Mouse (Mus musculus) kidney, embryonic 14.5 days (tissue): ENCODE results near the gene Etnk1. TPM values are rescaled to one million over a fixed set of nuclear protein-coding genes. Genes with fewer than 3 reads are reported as not detected.
A peak's percentile ranks its signal among the peaks of the same experiment; 100 is the strongest.

Source experiments
- ATAC-seq: fragments of 200-750 bp; cut with Nextera tagmentation; 2 replicates; pipeline ENCODE4 v1.8.0; 2017; ENCODE audit warnings: moderate number of reproducible peaks, mild to moderate bottlenecking, moderate TSS enrichment, moderate library complexity; ENCODE audit not compliant: low FRiP score, low TSS enrichment
- H3K27ac ChIP-seq: fragments of 300-500 bp; sonication (generic); 2 replicates; pipeline ENCODE4 v1.5.1; 2014; ENCODE audit warnings: low read depth, mild to moderate bottlenecking, low read length, moderate library complexity, mixed read lengths
- H3K27me3 ChIP-seq: fragments of 300-500 bp; sonication (generic); 2 replicates; pipeline ENCODE4 v1.6.1; 2014; ENCODE audit warnings: mild to moderate bottlenecking, low read length; ENCODE audit not compliant: control insufficient read depth, insufficient read depth
- H3K36me3 ChIP-seq: fragments of 300-500 bp; sonication (generic); 2 replicates; pipeline ENCODE4 v1.6.1; 2014; ENCODE audit warnings: low read length, mixed read lengths; ENCODE audit not compliant: control insufficient read depth, insufficient read depth
- H3K4me1 ChIP-seq: fragments of 300-500 bp; sonication (generic); 2 replicates; pipeline ENCODE4 v1.6.1; 2014; ENCODE audit warnings: low read length, mixed read lengths; ENCODE audit not compliant: control insufficient read depth, insufficient read depth
- H3K4me2 ChIP-seq: fragments of 300-500 bp; sonication (generic); replicated peaks from 2 replicates; pipeline ENCODE4 v1.6.1; 2014; ENCODE audit warnings: low read depth, mild to moderate bottlenecking, low read length
- H3K4me3 ChIP-seq: fragments of 300-500 bp; sonication (generic); 2 replicates; pipeline ENCODE4 v1.5.1; 2014; ENCODE audit warnings: mild to moderate bottlenecking, low read length
- H3K9ac ChIP-seq: fragments of 300-500 bp; sonication (generic); 2 replicates; pipeline ENCODE4 v1.6.1; 2014; ENCODE audit warnings: low read depth, mild to moderate bottlenecking, low read length, moderate library complexity
- H3K9me3 ChIP-seq: fragments of 300-500 bp; sonication (generic); 2 replicates; pipeline ENCODE4 v1.6.1; 2016; ENCODE audit warnings: low read length; ENCODE audit not compliant: control insufficient read depth
- WGBS: fragments of 180-500 bp; shearing (Covaris S2); extraction: QIAGEN DNeasy Blood & Tissue Kit; methylation state at CpG from one replicate; pipeline ENCODE4 v1.1.7; 2014; 5-methylcytosine and 5-hydroxymethylcytosine counted together
- polyA plus RNA-seq: library from polyadenylated mRNA; unstranded; fragments of >200 nt; fragmentation: Nextera tagmentation; extraction: Ambion mirVana; gene quantifications from 2 replicates; pipeline ENCODE4 v1.2.1, GENCODE M21; 2014

The Etnk1 gene
- polyA plus RNA-seq, 1 experiment from 2014 or later = 33.1 TPM

- H3K36me3 ChIP-seq = peaks cover 32% of the 10 kb centered on the region; the same call in 1 of the 2 replicates
- peak; percentile 72; the same call in 1 of the 2 replicates for ATAC-seq
- H3K4me3 ChIP-seq = no peak overlapping the region
These were observed 23.9 kb downstream of the Etnk1 start for GRCm38 (mm10) chr6:143190838-143191476.

GRCm38 (mm10) chr6:143191477-143192098, 24.6 kb downstream of the Etnk1 start:
- no peaks in the 10 kb centered on the region for H3K9me3 ChIP-seq
- H3K27me3 ChIP-seq = no peaks in the 10 kb centered on the region
- 79% methylated on average over 9 of the region's 9 CpGs for WGBS
- H3K4me3 ChIP-seq = no peak overlapping the region
- no peak overlapping the region for H3K4me2 ChIP-seq
- no peak overlapping the region for H3K9ac ChIP-seq
- H3K27ac ChIP-seq = no peak overlapping the region
- ATAC-seq = no peak
- H3K36me3 ChIP-seq = peaks cover 36% of the 10 kb centered on the region
- H3K4me1 ChIP-seq = no peaks in the 10 kb centered on the region

More at GRCm38 (mm10) chr6:143190838-143191476, 23.9 kb downstream of the Etnk1 start:
- 60% methylated on average over 7 of the region's 7 CpGs for WGBS
- H3K4me2 ChIP-seq = no peak overlapping the region
- no peak overlapping the region for H3K27ac ChIP-seq
- H3K9ac ChIP-seq = no peak overlapping the region
- no peaks in the 10 kb centered on the region for H3K27me3 ChIP-seq
- no peaks in the 10 kb centered on the region for H3K4me1 ChIP-seq
- no peaks in the 10 kb centered on the region for H3K9me3 ChIP-seq

GRCm38 (mm10) chr6:143192709-143193108, 25.7 kb downstream of the Etnk1 start:
- no peak overlapping the region for H3K27ac ChIP-seq
- no peak overlapping the region for H3K9ac ChIP-seq
- no peak overlapping the region for H3K4me2 ChIP-seq
- no peaks in the 10 kb centered on the region for H3K9me3 ChIP-seq
- H3K36me3 ChIP-seq = peaks cover 42% of the 10 kb centered on the region
- no peak for ATAC-seq
- WGBS = 85% methylated on average over 8 of the region's 8 CpGs
- no peak overlapping the region for H3K4me3 ChIP-seq
- no peaks in the 10 kb centered on the region for H3K4me1 ChIP-seq
- H3K27me3 ChIP-seq = no peaks in the 10 kb centered on the region

GRCm38 (mm10) chr6:143193166-143193565, 26.1 kb downstream of the Etnk1 start:
- Histone ChIP-seq H3K4me1 (no peaks in the 10 kb centered on the region), H3K36me3 (peaks cover 44% of the 10 kb centered on the region), H3K4me3 (no peak overlapping the region), H3K9me3 (no peaks in the 10 kb centered on the region), H3K27ac (no peak overlapping the region), H3K9ac (no peak overlapping the region), H3K4me2 (no peak overlapping the region), H3K27me3 (no peaks in the 10 kb centered on the region)
- no peak for ATAC-seq
- 71% methylated on average over 10 of the region's 10 CpGs for WGBS

GRCm38 (mm10) chr6:143193641-143194040, 26.6 kb downstream of the Etnk1 start:
- Histone ChIP-seq H3K4me1 (no peaks in the 10 kb centered on the region), H3K27me3 (no peaks in the 10 kb centered on the region), H3K4me3 (no peak overlapping the region), H3K9me3 (no peaks in the 10 kb centered on the region), H3K27ac (no peak overlapping the region), H3K4me2 (no peak overlapping the region), H3K9ac (no peak overlapping the region), H3K36me3 (peaks cover 45% of the 10 kb centered on the region)
- no peak for ATAC-seq
- WGBS = 93% methylated on average over 6 of the region's 6 CpGs

- Histone ChIP-seq H3K9me3 (no peaks in the 10 kb centered on the region), H3K36me3 (peaks cover 61% of the 10 kb centered on the region), H3K4me2 (no peak overlapping the region; the same call in 1 of the 2 replicates), H3K4me1 (no peaks in the 10 kb centered on the region), H3K27me3 (no peaks in the 10 kb centered on the region), H3K4me3 (no peak overlapping the region), H3K27ac (no peak overlapping the region), H3K9ac (no peak overlapping the region)
- no peak for ATAC-seq
- 95% methylated on average over 13 of the region's 13 CpGs for WGBS
These were observed 30.0 kb downstream of the Etnk1 start for GRCm38 (mm10) chr6:143197053-143197452.

GRCm38 (mm10) chr6:143198421-143198820, 31.4 kb downstream of the Etnk1 start:
- Histone ChIP-seq H3K4me3 (no peak overlapping the region), H3K9me3 (no peaks in the 10 kb centered on the region), H3K36me3 (peaks cover 72% of the 10 kb centered on the region), H3K4me2 (no peak overlapping the region), H3K4me1 (no peaks in the 10 kb centered on the region), H3K9ac (no peak overlapping the region), H3K27ac (no peak overlapping the region), H3K27me3 (no peaks in the 10 kb centered on the region)
- ATAC-seq = no peak
- 94% methylated on average over 7 of the region's 7 CpGs for WGBS

GRCm38 (mm10) chr6:143203097-143203496, 36.1 kb downstream of the Etnk1 start:
- Histone ChIP-seq H3K4me2 (no peak overlapping the region), H3K36me3 (peaks cover 57% of the 10 kb centered on the region), H3K4me3 (no peak overlapping the region), H3K4me1 (no peaks in the 10 kb centered on the region), H3K9ac (no peak overlapping the region), H3K27ac (no peak overlapping the region), H3K27me3 (no peaks in the 10 kb centered on the region), H3K9me3 (no peaks in the 10 kb centered on the region)
- no peak for ATAC-seq
- WGBS = 94% methylated on average over 15 of the region's 15 CpGs

GRCm38 (mm10) chr6:143208880-143209279, 41.9 kb downstream of the Etnk1 start:
- Histone ChIP-seq H3K27me3 (no peaks in the 10 kb centered on the region), H3K4me1 (no peaks in the 10 kb centered on the region), H3K27ac (no peak overlapping the region), H3K9me3 (peaks cover 7% of the 10 kb centered on the region; the same call in 1 of the 2 replicates), H3K4me2 (no peak overlapping the region), H3K9ac (no peak overlapping the region), H3K4me3 (no peak overlapping the region), H3K36me3 (peaks cover 20% of the 10 kb centered on the region; the same call in 1 of the 2 replicates)
- WGBS = 96% methylated on average over 3 of the region's 3 CpGs
- no peak for ATAC-seq
